Mouse (Mus musculus) T-cell, adult 2 months (primary cell): ENCODE results near the gene Zfp882.
"Not testable (repeated sequence)": the region's sequence is repeated elsewhere in the genome, so short reads cannot be mapped to it uniquely, and the experiment has no call there.

Experiments
- DNase-seq: peaks from one replicate; pipeline ENCODE4 v3.0.0; 2022; ENCODE audit warnings: low spot score

Zfp882 gene

GRCm38 (mm10) chr8:71952489-71952888 lies 44.1 kb downstream of the Zfp882 start:
- DNase-seq: no peak

GRCm38 (mm10) chr8:71952961-71953700 lies 44.7 kb downstream of the Zfp882 start:
- DNase-seq: not testable (repeated sequence)

DNA sequence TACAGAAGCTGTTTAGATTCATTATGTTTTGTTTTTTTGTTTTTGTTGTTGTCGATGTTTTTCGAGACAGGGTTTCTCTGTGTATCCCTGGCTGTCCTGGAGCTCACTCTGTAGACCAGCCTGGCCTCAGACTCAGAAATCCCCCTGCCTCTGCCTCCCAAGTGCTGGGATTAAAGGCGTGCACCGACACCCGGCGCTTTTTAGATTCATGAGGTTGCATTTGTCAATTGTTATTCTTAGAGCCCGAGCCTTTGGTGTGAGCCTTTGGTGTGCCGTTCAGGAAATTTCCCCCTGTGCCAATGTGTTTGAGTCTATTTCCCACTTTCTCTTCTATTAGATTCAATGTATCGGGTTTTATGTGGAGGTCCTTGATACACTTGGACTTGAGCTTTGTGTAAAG lies 46.3 kb downstream of the Zfp882 start:
- DNase-seq: no peak

GRCm38 (mm10) chr8:71960483-71960882 lies 52.1 kb downstream of the Zfp882 start:
- no peak for DNase-seq

GRCm38 (mm10) chr8:71961796-71962195 lies 53.4 kb downstream of the Zfp882 start:
- no peak for DNase-seq

DNA sequence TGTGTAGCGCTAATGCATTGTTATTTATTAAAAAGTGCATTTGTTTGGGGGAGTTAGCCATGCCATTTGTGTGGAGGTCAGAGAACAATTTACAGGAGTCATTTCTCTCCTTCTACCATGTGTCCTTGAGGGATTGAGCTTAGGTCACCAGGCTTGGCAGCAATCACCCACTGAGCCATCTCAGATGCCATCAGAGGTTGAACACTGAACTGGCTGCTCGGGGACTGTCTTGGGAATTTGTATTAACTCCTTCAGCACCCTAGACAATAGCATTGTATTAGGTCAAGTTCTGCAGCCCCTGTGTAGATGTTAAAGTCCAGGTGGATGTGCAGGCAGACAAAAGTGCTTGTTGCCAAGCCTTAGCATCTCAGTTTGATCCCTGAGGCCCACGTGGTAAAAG lies 55.6 kb downstream of the Zfp882 start:
- DNase-seq: no peak

GRCm38 (mm10) chr8:71965166-71965565 lies 56.8 kb downstream of the Zfp882 start:
- no peak for DNase-seq
